Mouse (Mus musculus) spleen, adult 2 months (tissue): Measurements from ENCODE around the gene Srgap2.

ENCODE experiments used
- CTCF ChIP-seq: fragments of 200-500 bp; IDR thresholded peaks from 2 replicates; pipeline ENCODE4 v1.5.1; 2011; ENCODE audit warnings: mild to moderate bottlenecking, inconsistent platforms; ENCODE audit not compliant: insufficient read depth, insufficient read length, insufficient replicate concordance; ENCODE audit errors: extremely low read depth
- POLR2A ChIP-seq: fragments of 200-500 bp; IDR thresholded peaks from 2 replicates; pipeline ENCODE4 v1.6.1; 2011; ENCODE audit warnings: low read depth, low read length, inconsistent platforms

- TF ChIP-seq POLR2A (no peak), CTCF (no peak)
These were observed 89.2 kb downstream of the Srgap2 start for GRCm38 (mm10) chr1:131437975-131438374.
